Mouse (Mus musculus) hindlimb bud, embryonic 11.5 days (tissue): ENCODE results near the gene Eed.
A peak's percentile ranks its signal among the peaks of the same experiment; 100 is the strongest.

Experiments
- DNase-seq: peaks from one replicate; pipeline ENCODE4 v3.0.0-alpha.2; 2012; ENCODE audit warnings: low read depth, low spot score; ENCODE audit errors: extremely low spot score

Gene Eed

DNA sequence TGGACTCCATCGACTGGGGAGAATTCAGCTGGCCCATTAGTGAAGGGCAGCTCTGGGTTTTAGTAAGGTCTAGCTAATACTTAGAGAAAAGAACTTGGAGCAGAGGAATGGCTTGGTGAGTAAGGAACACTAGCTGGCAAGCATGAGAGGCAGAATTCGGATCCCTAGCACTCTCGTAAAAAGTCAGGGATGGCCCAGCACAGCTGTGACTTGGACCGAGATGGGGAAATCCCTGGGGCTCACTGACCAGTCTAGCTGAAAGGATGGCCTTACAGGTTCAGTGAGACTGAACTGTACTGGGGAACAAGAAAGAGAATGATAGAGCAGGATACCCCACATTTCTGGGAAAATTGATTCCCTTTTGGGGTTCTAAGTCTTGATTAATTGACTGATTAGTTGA, 71.1 kb downstream of the Eed start:
- DNase-seq: no peak

DNA sequence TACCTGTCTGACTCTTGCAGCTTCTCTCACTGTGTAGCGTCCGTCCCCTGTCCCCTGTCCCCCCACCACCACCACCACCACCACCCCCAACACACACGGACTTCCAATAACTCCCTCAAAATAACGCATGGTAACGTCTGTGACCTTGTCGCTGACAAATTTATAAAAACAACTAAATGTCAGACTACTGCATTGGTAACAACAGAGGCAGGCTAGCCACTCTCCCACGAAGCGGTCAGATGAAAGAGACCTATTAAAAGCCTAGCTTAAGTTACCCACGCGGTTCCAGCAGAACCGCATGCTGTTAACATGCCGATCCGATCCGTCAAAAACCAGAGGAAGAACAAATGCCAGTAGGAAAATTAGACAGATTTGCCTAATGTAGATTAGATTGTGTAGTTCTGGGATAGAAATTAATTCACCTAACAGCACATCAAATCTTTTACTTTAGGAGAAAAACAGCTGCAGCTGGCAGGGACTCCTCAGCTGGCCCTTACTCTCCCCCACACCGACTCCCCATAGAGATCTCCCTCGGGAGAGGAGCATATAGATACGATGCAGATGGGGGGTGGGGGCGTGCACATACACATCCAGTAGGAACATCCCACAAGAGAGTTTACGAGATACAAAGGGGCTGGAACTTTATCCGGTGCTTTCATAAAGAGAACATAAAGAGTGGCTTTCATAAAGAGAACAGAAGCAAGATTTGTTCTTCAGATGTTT, 71.7 kb downstream of the Eed start:
- no peak for DNase-seq

DNA sequence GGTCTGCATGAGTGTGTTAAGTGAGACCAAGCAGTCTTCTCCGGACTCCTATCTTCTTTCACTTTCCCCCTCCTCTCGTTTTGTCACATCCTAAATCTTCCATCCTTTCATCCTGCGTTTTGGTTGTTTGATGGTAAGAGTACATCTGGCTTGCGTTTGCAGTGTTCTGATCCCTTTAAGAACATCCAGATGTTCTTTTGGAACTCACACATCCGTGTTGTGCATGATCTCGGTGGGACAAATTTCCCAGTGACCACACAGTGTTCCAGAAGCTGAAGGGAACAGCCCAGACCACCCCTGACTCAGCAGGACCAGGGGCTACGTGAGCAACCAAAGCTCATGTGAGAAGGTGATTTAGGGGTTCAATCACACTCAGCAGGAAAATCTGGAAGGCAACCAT, 72.4 kb downstream of the Eed start:
- DNase-seq: peak; percentile 53

DNA sequence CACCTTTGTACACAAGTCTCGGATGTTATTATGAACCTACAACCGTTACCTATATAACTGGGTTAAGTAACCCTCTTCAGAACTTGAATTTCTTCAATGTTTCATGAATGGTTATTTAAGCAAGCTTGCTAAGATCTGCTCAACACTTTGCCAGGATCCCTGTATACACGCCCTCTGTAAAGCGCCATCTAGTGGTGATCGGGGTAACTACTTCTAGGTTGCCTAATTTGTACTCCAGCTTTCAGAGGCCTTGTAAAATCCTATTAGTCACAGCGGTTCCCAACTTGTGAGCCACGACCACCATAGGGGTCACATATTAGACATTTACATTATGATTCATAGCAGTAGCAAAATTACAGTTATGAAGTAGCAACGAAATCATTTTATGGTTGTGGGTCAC, 72.8 kb downstream of the Eed start:
- DNase-seq: peak; percentile 94
